ENCODE assay signal across 25 mouse cellular contexts in genomic region chr15:5507545-5507913, GRCm38 (mm10).
DNase-seq lines count a peak whose midpoint lies in the region; ATAC-seq and TF ChIP-seq lines count a peak whose summit lies in the region.
"Had no signal": no experiment of that assay in that cellular context is flagged by ENCODE, and none has a peak within 500 bp of the region (broad histone marks: within the 10 kb centered on the region; RNA-seq: fewer than 3 reads in every experiment).

No protein-coding gene starts in this region.

- dilution Hi-C loops in CH12.LX (cut with MboI; ENCODE audit: extremely low pct_ligation_motif_present, extremely low pct_unique_long_range_greater_than_20kb, low sequenced_read_pairs), result no loop called here

- in situ Hi-C loops in CH12.LX (cut with MboI; ENCODE audit: low pct_ligation_motif_present, low pct_unique_long_range_greater_than_20kb, low sequenced_read_pairs), result no loop called here

- no peak for TF ChIP-seq EP300 in CH12.LX (IDR thresholded peaks at IDR 0.05; ENCODE audit: low read length)

- no peak overlapping the region for H3K4me3 ChIP-seq in CH12.LX (replicated peaks in 1 of 3; ENCODE audit: low read depth in 2 of 3, low read length in 2 of 3, poor library complexity in 1 of 3)
- H3K4me3 ChIP-seq in intestine, embryonic 16.5 days (ENCODE audit: low read length), result no peak overlapping the region
- H3K4me3 ChIP-seq: embryonic facial prominence, embryonic 12.5 days; embryonic facial prominence, embryonic 15.5 days; gastrocnemius, adult 2 months; hindbrain, embryonic 12.5 days; hindbrain, embryonic 15.5 days had no signal

- H3K4me1 ChIP-seq in CH12.LX (ENCODE audit: control insufficient read depth in 1 of 2, insufficient read depth in 2 of 2), result peaks cover 4 to 22% of the 10 kb centered on the region in 2 experiments
- H3K4me1 ChIP-seq in intestine, embryonic 16.5 days (ENCODE audit: control insufficient read depth, insufficient read depth, low read length), result no peaks in the 10 kb centered on the region; the same call in 1 of the 2 replicates
- H3K4me1 ChIP-seq: embryonic facial prominence, embryonic 12.5 days; embryonic facial prominence, embryonic 15.5 days; hindbrain, embryonic 12.5 days; hindbrain, embryonic 15.5 days had no signal

- no peak for TF ChIP-seq CTCF in CH12.LX (conservative IDR thresholded peaks at IDR 0.05 in 1 of 2, IDR thresholded peaks at IDR 0.05 in 1 of 2; ENCODE audit: low read depth in 2 of 2, low read length in 2 of 2)

- no peak overlapping the region for H3K27ac ChIP-seq in CH12.LX (ENCODE audit: insufficient read depth, low read depth)
- H3K27ac ChIP-seq in intestine, embryonic 16.5 days (ENCODE audit: low read length), result no peak overlapping the region
- H3K27ac ChIP-seq: embryonic facial prominence, embryonic 12.5 days; embryonic facial prominence, embryonic 15.5 days; gastrocnemius, adult 2 months; hindbrain, embryonic 12.5 days; hindbrain, embryonic 15.5 days had no signal

- H3K9me3 ChIP-seq in CH12.LX (replicated peaks; ENCODE audit: low read length), result no peaks in the 10 kb centered on the region
- H3K9me3 ChIP-seq in intestine, embryonic 16.5 days (ENCODE audit: control insufficient read depth, low read length), result no peaks in the 10 kb centered on the region
- H3K9me3 ChIP-seq: embryonic facial prominence, embryonic 12.5 days; embryonic facial prominence, embryonic 15.5 days; hindbrain, embryonic 12.5 days; hindbrain, embryonic 15.5 days had no signal

- peak; percentile 47 for DNase-seq in 3T3-L1 (ENCODE audit: low read depth, low spot score)
- no peak for DNase-seq in CH12.LX (ENCODE audit: extremely low read depth)
- DNase-seq in NIH3T3 (ENCODE audit: low read depth), result peak; percentile 21
- no peak for DNase-seq in c-Kit-positive CD71-positive TER-119-positive erythroid progenitor cells, embryonic 14.5 days (ENCODE audit: low spot score)
- DNase-seq in layer of hippocampus, adult 9-10 months (ENCODE audit: low spot score), result no peak
- DNase-seq in layer of hippocampus, postnatal 36 days, result no peak
- DNase-seq: adrenal gland, adult 8-10 months; adrenal gland, postnatal 25 days; cerebellum, adult 11 months; cerebellum, adult 2 months; cerebellum, adult 9-11 months; cerebellum, postnatal 25 days; forebrain, postnatal 0 days; gastrocnemius, adult 2 months; gastrocnemius, postnatal 14 days; heart, adult 11 months; kidney, adult 11 months had no signal

- no peak for TF ChIP-seq POLR2A in CH12.LX (IDR thresholded peaks at IDR 0.05; ENCODE audit: low read depth, low read length)

- H3K4me2 ChIP-seq in CH12.LX (ENCODE audit: insufficient read depth, low read depth, poor library complexity, severe bottlenecking), result no peak overlapping the region
- no peak overlapping the region for H3K4me2 ChIP-seq in intestine, embryonic 16.5 days (ENCODE audit: low read depth, low read length)
- H3K4me2 ChIP-seq: embryonic facial prominence, embryonic 12.5 days; embryonic facial prominence, embryonic 15.5 days; heart, embryonic 11.5 days; hindbrain, embryonic 12.5 days; hindbrain, embryonic 15.5 days had no signal

- no peak for TF ChIP-seq RAD21 in CH12.LX (IDR thresholded peaks at IDR 0.05; ENCODE audit: low read depth, low read length)

- ATAC-seq in intestine, embryonic 16.5 days, result peak; percentile 71
- ATAC-seq: forebrain, embryonic 14.5 days; forebrain, postnatal 0 days; Patski had no signal

- 77% methylated on average over 3 of the region's 3 CpGs for WGBS in intestine, embryonic 16.5 days

- H3K27me3 ChIP-seq in CH12.LX (replicated peaks), result no peaks in the 10 kb centered on the region
- no peaks in the 10 kb centered on the region for H3K27me3 ChIP-seq in intestine, embryonic 16.5 days (replicated peaks; ENCODE audit: control insufficient read depth, insufficient read depth, low read length)
- H3K27me3 ChIP-seq: embryonic facial prominence, embryonic 12.5 days; embryonic facial prominence, embryonic 15.5 days; hindbrain, embryonic 12.5 days; hindbrain, embryonic 15.5 days; Patski had no signal

- H3K79me2 ChIP-seq in CH12.LX (replicated peaks; ENCODE audit: control insufficient read depth, extremely low read depth, insufficient read depth, poor library complexity, severe bottlenecking), result no peaks in the 10 kb centered on the region

- H3K36me3 ChIP-seq in CH12.LX (replicated peaks in 1 of 2; ENCODE audit: control insufficient read depth in 1 of 2, insufficient read depth in 1 of 2, low read length in 1 of 2), result no peaks in the 10 kb centered on the region
- no peaks in the 10 kb centered on the region for H3K36me3 ChIP-seq in intestine, embryonic 16.5 days (ENCODE audit: control insufficient read depth, insufficient read depth, low read length)
- H3K36me3 ChIP-seq: embryonic facial prominence, embryonic 12.5 days; embryonic facial prominence, embryonic 15.5 days; hindbrain, embryonic 12.5 days; hindbrain, embryonic 15.5 days had no signal

- H3K9ac ChIP-seq in CH12.LX (ENCODE audit: insufficient read depth, low read depth), result no peak overlapping the region
- H3K9ac ChIP-seq in intestine, embryonic 16.5 days (ENCODE audit: low read depth, low read length), result no peak overlapping the region
- H3K9ac ChIP-seq: embryonic facial prominence, embryonic 12.5 days; embryonic facial prominence, embryonic 15.5 days; forebrain, postnatal 0 days; hindbrain, embryonic 12.5 days; hindbrain, embryonic 15.5 days had no signal

TF ChIP-seq in CH12.LX, 34 proteins besides CTCF, POLR2A, EP300 and RAD21:
- TF ChIP-seq MAZ (IDR thresholded peaks at IDR 0.05; ENCODE audit: low read depth, low read length), result no peak
- peak; percentile 35; the same call in 1 of the 2 replicates for TF ChIP-seq MAFK (IDR thresholded peaks at IDR 0.05; ENCODE audit: insufficient replicate concordance, low read length)
TF ChIP-seq in CH12.LX: peak in this region for 1.

Comparison
In these comparisons a context has a peak if more than half of its experiments do, and no peak if none do; other contexts are left out.
1. DNase-seq: peak in 3T3-L1 (single experiment) and NIH3T3 (single experiment); none in CH12.LX (single experiment), c-Kit-positive CD71-positive TER-119-positive erythroid progenitor cells, embryonic 14.5 days (single experiment), layer of hippocampus, adult 9-10 months (single experiment) and layer of hippocampus, postnatal 36 days (0 of 2).